Mouse (Mus musculus) C2C12 (cell line): ENCODE data around the gene Ercc1. TPM values are rescaled to one million over a fixed set of nuclear protein-coding genes. Genes with fewer than 3 reads are reported as not detected.
A peak's percentile ranks its signal among the peaks of the same experiment; 100 is the strongest.

ENCODE experiments used
- H3K27me3 ChIP-seq: one replicate; pipeline ENCODE4 v1.6.1; 2011; ENCODE audit not compliant: control insufficient read depth, insufficient read depth, insufficient read length
- H3K36me3 ChIP-seq: one replicate; pipeline ENCODE4 v1.6.1; 2011; ENCODE audit not compliant: control insufficient read depth, insufficient read depth
- H3K4me3 ChIP-seq: one replicate; pipeline ENCODE4 v1.5.1; 2011; ENCODE audit warnings: mild to moderate bottlenecking, control low read depth; ENCODE audit not compliant: poor library complexity, insufficient read depth, severe bottlenecking
- H3K79me2 ChIP-seq: one replicate; pipeline ENCODE4 v1.6.1; 2011; ENCODE audit not compliant: control insufficient read depth, insufficient read depth
- H3K79me3 ChIP-seq: one replicate; pipeline ENCODE4 v1.6.1; 2011; ENCODE audit warnings: low read depth, control low read depth
- H3ac ChIP-seq: one replicate; pipeline ENCODE3; 2011; ENCODE audit warnings: low read depth; ENCODE audit not compliant: control insufficient read depth, insufficient read length
- CEBPB ChIP-seq: IDR thresholded peaks from one replicate; pipeline ENCODE4 v1.6.1; 2011; ENCODE audit warnings: low read depth, mild to moderate bottlenecking, control low read depth, moderate library complexity
- CTCF ChIP-seq: IDR thresholded peaks from one replicate; pipeline ENCODE4 v1.5.1; 2011; ENCODE audit not compliant: control insufficient read depth, insufficient read depth, insufficient read length
- FOSL1 ChIP-seq: IDR thresholded peaks from one replicate; pipeline ENCODE4 v1.8.0; 2011; ENCODE audit warnings: mild to moderate bottlenecking, low read length; ENCODE audit not compliant: poor library complexity, insufficient read depth, severe bottlenecking
- MAX ChIP-seq: IDR thresholded peaks from one replicate; pipeline ENCODE4 v1.6.1; 2011; ENCODE audit warnings: mild to moderate bottlenecking, control low read depth
- MYOD1 ChIP-seq: IDR thresholded peaks from one replicate; pipeline ENCODE4 v1.6.1; 2011; ENCODE audit warnings: low read depth; ENCODE audit not compliant: control insufficient read depth, insufficient read length
- MYOG ChIP-seq: IDR thresholded peaks from one replicate; pipeline ENCODE4 v1.6.1; 2011; ENCODE audit not compliant: control insufficient read depth, insufficient read length; ENCODE audit errors: extremely low read depth
- USF1 ChIP-seq: IDR thresholded peaks from one replicate; pipeline ENCODE4 v1.6.1; 2011; ENCODE audit warnings: low read depth, mild to moderate bottlenecking, control low read depth, moderate library complexity
- long read RNA-seq, 2 experiments: library from polyadenylated mRNA; unstranded; transcript quantifications; one replicate each; pipeline ENCODE4 v2.0.0; 2019 to 2020
- polyA plus RNA-seq: library from polyadenylated mRNA; unstranded; fragments of >200 nt; fragmentation: generic; extraction: Trizol; gene quantifications from one replicate; pipeline ENCODE4 v1.2.1, GENCODE M21; 2012; ENCODE audit warnings: missing spikeins

Ercc1 gene
- polyA plus RNA-seq, result 151 TPM
- long read RNA-seq, experiment 1, transcript Ercc1-201 (10 exons, 1,375 nt), result major isoform, 36 of 46 reads
- long read RNA-seq, experiment 1, partial matches to known transcripts, result 6 of 46 reads
- long read RNA-seq, experiment 1, other reads (novel, unspliced or antisense), result 4 of 46 reads
- long read RNA-seq, experiment 2, transcript Ercc1-201 (10 exons, 1,375 nt), result major isoform, 57 of 81 reads
- long read RNA-seq, experiment 2, partial matches to known transcripts, result 5 of 81 reads
- long read RNA-seq, experiment 2, other reads (novel, unspliced or antisense), result 19 of 81 reads

DNA sequence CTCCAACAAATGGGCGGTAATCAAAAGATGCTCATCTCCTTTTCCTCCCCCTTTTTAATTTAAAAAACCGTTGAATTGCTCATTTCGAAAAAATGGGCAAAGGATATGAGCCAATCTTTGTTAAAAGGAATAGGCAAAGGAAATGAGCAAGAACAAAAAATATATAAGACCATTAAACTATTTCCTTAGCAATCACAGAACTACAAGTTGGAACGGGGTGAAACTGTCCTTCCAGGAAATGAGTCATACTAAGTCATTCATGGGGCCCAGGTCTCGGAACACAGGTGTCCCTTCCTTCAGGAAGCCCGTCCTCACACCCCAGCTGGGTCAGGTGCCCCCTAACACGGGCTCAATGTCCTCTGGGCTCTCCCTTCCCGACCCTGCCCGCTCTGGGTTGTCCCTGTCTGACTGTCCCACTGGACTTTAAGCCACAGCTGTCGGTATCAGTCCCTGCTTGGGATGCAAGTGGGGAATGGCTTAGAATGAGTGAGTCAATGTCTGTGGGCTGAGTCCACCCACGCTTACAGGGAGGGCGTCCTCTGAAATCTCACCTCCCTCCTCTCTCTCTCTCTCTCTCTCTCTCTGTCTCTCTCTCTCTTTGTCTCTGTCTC lies at the start of gene Ercc1:
TSS of gene Ercc1 (plus strand) at position 542 of the 611 bp plus-strand sequence.
- TF ChIP-seq MYOD1 (peak; percentile 82), FOSL1 (no peak)
- H3K36me3 ChIP-seq, result peaks cover 2% of the 10 kb centered on the region
- peak within 1 kb of the TSS; percentile 83 for H3ac ChIP-seq
- H3K27me3 ChIP-seq, result no peaks in the 10 kb centered on the region
- H3K79me3 ChIP-seq, result peaks cover 10% of the 10 kb centered on the region
- H3K79me2 ChIP-seq, result peaks cover 20% of the 10 kb centered on the region
- H3K4me3 ChIP-seq, result peak within 1 kb of the TSS; percentile 46

- no peaks in the 10 kb centered on the region for H3K36me3 ChIP-seq
- no peaks in the 10 kb centered on the region for H3K79me3 ChIP-seq
- no peaks in the 10 kb centered on the region for H3K79me2 ChIP-seq
- H3ac ChIP-seq, result no peak overlapping the region
- no peaks in the 10 kb centered on the region for H3K27me3 ChIP-seq
- TF ChIP-seq MYOD1 (no peak), CEBPB (no peak), FOSL1 (no peak), CTCF (peak; percentile 69), USF1 (no peak), MAX (no peak), MYOG (no peak)
- H3K4me3 ChIP-seq, result no peak overlapping the region
Measured at GRCm38 (mm10) chr7:19295503-19296185, 48.9 kb upstream of the Ercc1 start.

GRCm38 (mm10) chr7:19297034-19297433 lies 47.5 kb upstream of the Ercc1 start:
- no peaks in the 10 kb centered on the region for H3K36me3 ChIP-seq
- no peaks in the 10 kb centered on the region for H3K27me3 ChIP-seq

GRCm38 (mm10) chr7:19297794-19298193 lies 46.8 kb upstream of the Ercc1 start:
- Histone ChIP-seq H3K79me2 (no peaks in the 10 kb centered on the region), H3ac (no peak overlapping the region)
- no peak for TF ChIP-seq MAX
- TF ChIP-seq FOSL1, result no peak
- TF ChIP-seq USF1, result no peak
- no peak for TF ChIP-seq CTCF
- no peak for TF ChIP-seq CEBPB
- no peak for TF ChIP-seq MYOD1
- no peak for TF ChIP-seq MYOG

More at GRCm38 (mm10) chr7:19297034-19297433, 47.5 kb upstream of the Ercc1 start:
- H3K4me3 ChIP-seq, result no peak overlapping the region
- no peaks in the 10 kb centered on the region for H3K79me3 ChIP-seq
- no peak overlapping the region for H3ac ChIP-seq
- TF ChIP-seq MYOG (no peak), CTCF (no peak), FOSL1 (no peak), CEBPB (no peak), MYOD1 (no peak)
- no peaks in the 10 kb centered on the region for H3K79me2 ChIP-seq

DNA sequence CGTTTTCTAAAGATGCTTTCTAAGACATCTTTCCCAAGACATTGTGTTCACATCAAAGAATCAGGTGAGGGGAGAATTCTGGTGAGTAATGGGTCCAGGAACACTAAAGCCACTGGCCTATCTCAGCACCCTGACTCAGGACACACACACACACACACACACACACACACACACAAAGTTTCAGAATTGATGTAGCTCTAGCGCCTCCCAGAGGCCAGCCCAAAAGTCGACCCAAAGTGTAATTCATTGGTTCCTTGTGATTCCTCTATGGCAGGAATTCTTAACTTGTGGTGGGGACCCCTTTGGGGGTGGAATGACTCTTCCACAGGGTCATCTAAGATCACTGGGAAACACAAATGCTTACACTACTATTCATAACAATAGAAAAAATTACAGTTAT lies 45.4 kb upstream of the Ercc1 start:
- H3K79me3 ChIP-seq, result no peaks in the 10 kb centered on the region
- H3K4me3 ChIP-seq, result no peak overlapping the region
- TF ChIP-seq CEBPB (no peak), MAX (no peak), USF1 (no peak), FOSL1 (no peak), MYOD1 (no peak), CTCF (no peak), MYOG (no peak)
- H3K36me3 ChIP-seq, result no peaks in the 10 kb centered on the region
- no peaks in the 10 kb centered on the region for H3K79me2 ChIP-seq
- no peak overlapping the region for H3ac ChIP-seq
- H3K27me3 ChIP-seq, result no peaks in the 10 kb centered on the region

More at GRCm38 (mm10) chr7:19297794-19298193, 46.8 kb upstream of the Ercc1 start:
- H3K79me3 ChIP-seq, result no peaks in the 10 kb centered on the region
- no peaks in the 10 kb centered on the region for H3K27me3 ChIP-seq
- no peak overlapping the region for H3K4me3 ChIP-seq
- no peaks in the 10 kb centered on the region for H3K36me3 ChIP-seq
